Mouse (Mus musculus) heart, embryonic 16.5 days (tissue): ENCODE data around the gene Zc3hc1. TPM values are rescaled to one million over a fixed set of nuclear protein-coding genes. Genes with fewer than 3 reads are reported as not detected.

Experiments
- ATAC-seq: fragments of 200-750 bp; cut with Nextera tagmentation; replicated peaks from 2 replicates; pipeline ENCODE4 v1.8.0; 2017; ENCODE audit warnings: moderate number of reproducible peaks; ENCODE audit not compliant: insufficient read depth, low FRiP score; ENCODE audit errors: extremely low read depth
- H3K27ac ChIP-seq: fragments of 300-500 bp; sonication (generic); 2 replicates; pipeline ENCODE4 v1.5.1; 2014; ENCODE audit warnings: mild to moderate bottlenecking, low read length, control low read depth, moderate library complexity
- H3K27me3 ChIP-seq: fragments of 300-500 bp; sonication (generic); 2 replicates; pipeline ENCODE4 v1.6.1; 2014; ENCODE audit warnings: low read length, mixed read lengths; ENCODE audit not compliant: control insufficient read depth, insufficient read depth
- H3K36me3 ChIP-seq: fragments of 300-500 bp; sonication (generic); 2 replicates; pipeline ENCODE4 v1.6.1; 2014; ENCODE audit not compliant: control insufficient read depth, insufficient read depth
- H3K4me1 ChIP-seq: fragments of 300-500 bp; sonication (generic); 2 replicates; pipeline ENCODE4 v1.6.1; 2014; ENCODE audit warnings: low read length, mixed read lengths; ENCODE audit not compliant: control insufficient read depth, insufficient read depth
- H3K4me2 ChIP-seq: fragments of 300-500 bp; sonication (generic); 2 replicates; pipeline ENCODE4 v1.6.1; 2014; ENCODE audit warnings: low read depth, mild to moderate bottlenecking, control low read depth, low read length
- H3K4me3 ChIP-seq: fragments of 300-500 bp; sonication (generic); 2 replicates; pipeline ENCODE4 v1.5.1; 2014; ENCODE audit warnings: mild to moderate bottlenecking, control low read depth, low read length
- H3K9ac ChIP-seq: fragments of 300-500 bp; sonication (generic); 2 replicates; pipeline ENCODE4 v1.6.1; 2014; ENCODE audit warnings: low read length, control low read depth
- H3K9me3 ChIP-seq: fragments of 300-500 bp; sonication (generic); replicated peaks from 2 replicates; pipeline ENCODE4 v1.6.1; 2016; ENCODE audit warnings: low read length; ENCODE audit not compliant: control insufficient read depth
- WGBS: fragments of 180-500 bp; shearing (Covaris S2); extraction: QIAGEN DNeasy Blood & Tissue Kit; methylation state at CpG from one replicate; pipeline ENCODE4 v1.1.7; 2014; 5-methylcytosine and 5-hydroxymethylcytosine counted together
- polyA plus RNA-seq: library from polyadenylated mRNA; unstranded; fragments of >200 nt; fragmentation: Nextera tagmentation; extraction: Ambion mirVana; gene quantifications from 2 replicates; pipeline ENCODE4 v1.2.1, GENCODE M21; 2015

The Zc3hc1 gene
- 38.7 and 40.5 TPM in 2 replicates for polyA plus RNA-seq

DNA sequence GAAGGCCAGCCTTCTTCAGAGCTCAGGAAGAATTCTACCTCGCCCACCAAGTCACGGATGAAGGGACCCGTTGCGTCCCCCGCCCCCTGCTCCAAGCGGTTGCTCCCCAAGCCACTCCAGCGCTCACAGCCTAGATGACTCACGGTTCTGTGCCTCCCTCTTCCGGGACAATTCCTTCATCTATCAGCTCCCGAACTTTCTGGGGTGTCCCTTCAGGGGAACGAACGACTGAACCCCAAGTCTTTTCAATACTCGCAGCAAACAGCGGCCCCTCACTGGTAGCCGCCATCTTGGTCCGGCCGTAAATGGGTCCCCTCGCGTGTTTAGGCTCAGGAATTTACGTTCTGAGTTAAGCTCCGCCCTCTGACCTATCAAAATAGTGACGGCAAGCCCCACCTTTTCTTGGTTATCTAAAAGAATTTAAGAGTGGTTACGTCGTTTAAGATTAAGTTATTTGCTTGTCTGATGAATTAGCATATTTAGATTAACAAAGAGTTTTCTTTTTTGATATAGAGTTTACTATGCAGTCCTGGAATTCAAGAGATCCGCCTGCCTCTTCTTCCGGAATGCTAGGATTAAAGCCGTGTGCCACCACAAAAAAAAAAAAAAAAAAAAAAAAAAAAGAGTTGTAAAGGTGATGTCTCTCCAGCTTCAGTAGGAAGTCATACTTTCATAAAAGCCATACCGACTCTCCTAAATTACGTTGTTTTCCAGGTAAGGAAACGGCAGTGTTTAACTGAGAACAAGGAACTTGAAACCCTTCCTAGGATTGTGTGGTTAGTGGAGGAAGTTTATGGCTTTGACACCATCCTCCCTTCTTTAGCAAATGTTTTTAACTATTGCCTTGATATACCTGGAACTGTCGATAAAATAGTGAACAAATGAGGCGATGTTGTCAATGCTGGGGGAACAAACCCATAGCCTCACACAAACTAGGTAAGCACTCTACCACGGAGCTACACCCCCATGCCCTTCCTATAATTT is at the start of gene Zc3hc1:
Zc3hc1 (minus strand) TSS at position 315 of the 984 bp plus-strand sequence.
- Histone ChIP-seq H3K9me3 (no peaks in the 10 kb centered on the region), H3K4me3 (peak within 1 kb of the TSS; percentile 93), H3K27ac (peak within 1 kb of the TSS; percentile 55), H3K4me2 (peak within 1 kb of the TSS; percentile 65), H3K27me3 (no peaks in the 10 kb centered on the region), H3K36me3 (peaks cover 7% of the 10 kb centered on the region), H3K9ac (peak within 1 kb of the TSS; percentile 92), H3K4me1 (no peaks in the 10 kb centered on the region)
- ATAC-seq = peak; percentile 85
- 16% methylated on average over 33 of the region's 33 CpGs for WGBS

DNA sequence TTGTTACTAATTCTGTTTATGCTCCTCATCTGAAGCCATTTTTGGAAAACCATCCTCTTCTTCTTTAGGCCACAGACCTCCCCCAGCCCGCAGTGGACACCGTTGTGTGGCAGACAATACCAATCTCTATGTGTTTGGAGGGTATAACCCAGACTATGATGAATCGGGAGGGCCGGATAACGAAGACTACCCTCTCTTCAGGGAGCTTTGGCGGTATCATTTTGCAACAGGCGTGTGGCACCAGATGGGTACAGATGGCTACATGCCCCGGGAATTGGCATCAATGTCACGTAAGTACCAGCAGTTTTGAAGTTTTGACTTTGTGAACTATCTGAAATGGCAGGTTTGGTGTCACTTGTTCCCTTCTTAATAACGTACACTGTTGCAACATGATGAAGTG is 48.7 kb upstream of the Zc3hc1 start:
- WGBS = 97% methylated on average over 10 of the region's 10 CpGs
- Histone ChIP-seq H3K9me3 (no peaks in the 10 kb centered on the region), H3K27me3 (no peaks in the 10 kb centered on the region), H3K36me3 (peaks cover 32% of the 10 kb centered on the region), H3K4me1 (no peaks in the 10 kb centered on the region), H3K4me3 (no peak overlapping the region), H3K27ac (no peak overlapping the region), H3K9ac (no peak overlapping the region), H3K4me2 (no peak overlapping the region)
- no peak for ATAC-seq

DNA sequence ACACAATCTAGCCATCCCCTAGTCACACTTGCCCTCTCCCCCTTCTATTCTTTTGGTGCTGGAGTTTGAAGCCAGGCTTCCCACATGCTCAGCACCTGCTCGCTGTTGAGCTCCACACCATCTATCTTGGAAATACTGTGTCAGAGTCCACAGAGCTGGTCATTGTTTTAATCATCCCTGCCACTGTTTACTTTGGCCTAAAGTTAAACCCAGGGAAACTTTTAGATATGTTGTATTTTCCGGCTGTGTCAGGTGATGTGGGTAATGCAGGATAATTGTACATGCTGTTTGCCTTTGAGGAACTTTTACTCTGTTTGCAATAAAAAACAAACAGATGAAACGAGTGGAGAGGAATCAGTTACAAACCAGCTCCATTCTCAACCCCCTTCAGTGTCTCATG is 46.2 kb upstream of the Zc3hc1 start:
- no peak for ATAC-seq
- Histone ChIP-seq H3K4me2 (no peak overlapping the region), H3K9me3 (no peaks in the 10 kb centered on the region), H3K36me3 (peaks cover 22% of the 10 kb centered on the region), H3K4me3 (no peak overlapping the region), H3K9ac (no peak overlapping the region), H3K4me1 (peaks cover 8% of the 10 kb centered on the region; the same call in 1 of the 2 replicates), H3K27ac (no peak overlapping the region), H3K27me3 (no peaks in the 10 kb centered on the region)
- 60% methylated on average over 3 of the region's 3 CpGs for WGBS

GRCm38 (mm10) chr6:30436476-30436875 is 45.6 kb upstream of the Zc3hc1 start:
- Histone ChIP-seq H3K4me3 (no peak overlapping the region), H3K27ac (no peak overlapping the region), H3K4me1 (peaks cover 8% of the 10 kb centered on the region; the same call in 1 of the 2 replicates), H3K4me2 (no peak overlapping the region), H3K9me3 (no peaks in the 10 kb centered on the region), H3K27me3 (no peaks in the 10 kb centered on the region), H3K36me3 (peaks cover 16% of the 10 kb centered on the region), H3K9ac (no peak overlapping the region)
- whole genome bisulfite sequencing = 91% methylated on average over 3 of the region's 3 CpGs
- no peak for ATAC-seq

DNA sequence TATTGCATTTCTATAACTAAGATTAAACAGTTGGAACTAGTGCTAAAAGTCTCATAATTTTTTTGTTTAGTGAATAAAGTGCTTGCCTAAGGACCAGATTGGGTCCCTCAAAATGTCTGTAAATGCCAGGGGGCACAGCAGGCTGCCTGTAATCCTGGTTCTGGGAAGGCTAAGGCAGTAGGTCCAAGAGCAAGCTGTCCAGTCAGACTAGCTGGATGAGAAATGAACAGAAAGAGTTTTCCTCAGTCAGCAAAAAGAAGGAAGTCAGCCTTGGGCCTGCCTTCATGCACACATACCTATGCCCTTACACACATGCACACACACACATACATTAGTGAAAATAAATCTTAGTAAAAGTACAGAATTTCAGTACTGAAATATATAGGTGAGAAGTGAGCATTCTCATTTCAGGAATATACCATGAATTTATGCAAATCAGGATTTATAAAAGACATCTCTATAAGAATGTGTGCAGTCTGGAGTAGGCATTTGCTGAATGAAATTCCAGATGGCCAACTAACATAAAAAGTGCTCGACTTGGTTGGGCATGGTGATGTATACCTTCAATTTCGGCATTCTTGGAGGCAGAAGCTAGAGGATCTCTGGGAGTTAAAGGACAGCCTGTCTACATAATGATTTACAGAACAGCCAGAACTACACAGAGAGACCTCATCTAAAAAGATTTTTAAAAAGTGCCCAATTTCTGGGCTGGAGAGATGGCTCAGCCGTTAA is 41.8 kb upstream of the Zc3hc1 start:
- WGBS = 38% methylated on average over 3 of the region's 3 CpGs
- Histone ChIP-seq H3K9me3 (no peaks in the 10 kb centered on the region), H3K27ac (peak overlapping the region; percentile 48), H3K4me2 (no peak overlapping the region), H3K4me3 (no peak overlapping the region), H3K27me3 (no peaks in the 10 kb centered on the region), H3K9ac (no peak overlapping the region), H3K4me1 (peaks cover 10% of the 10 kb centered on the region; the same call in 1 of the 2 replicates), H3K36me3 (0 out of 2 replicates have a peak, but pooled peaks cover 3% of the 10 kb centered on the region)
- no peak for ATAC-seq

GRCm38 (mm10) chr6:30416801-30417200 is 26.0 kb upstream of the Zc3hc1 start:
- no peak overlapping the region for H3K4me3 ChIP-seq
- WGBS = 83% methylated on average over 7 of the region's 7 CpGs
- H3K4me1 ChIP-seq = no peaks in the 10 kb centered on the region
- no peak overlapping the region for H3K27ac ChIP-seq
- H3K9ac ChIP-seq = no peak overlapping the region
- H3K27me3 ChIP-seq = no peaks in the 10 kb centered on the region
- no peak for ATAC-seq
- H3K9me3 ChIP-seq = no peaks in the 10 kb centered on the region
- no peak overlapping the region for H3K4me2 ChIP-seq
- peaks cover 7% of the 10 kb centered on the region for H3K36me3 ChIP-seq

DNA sequence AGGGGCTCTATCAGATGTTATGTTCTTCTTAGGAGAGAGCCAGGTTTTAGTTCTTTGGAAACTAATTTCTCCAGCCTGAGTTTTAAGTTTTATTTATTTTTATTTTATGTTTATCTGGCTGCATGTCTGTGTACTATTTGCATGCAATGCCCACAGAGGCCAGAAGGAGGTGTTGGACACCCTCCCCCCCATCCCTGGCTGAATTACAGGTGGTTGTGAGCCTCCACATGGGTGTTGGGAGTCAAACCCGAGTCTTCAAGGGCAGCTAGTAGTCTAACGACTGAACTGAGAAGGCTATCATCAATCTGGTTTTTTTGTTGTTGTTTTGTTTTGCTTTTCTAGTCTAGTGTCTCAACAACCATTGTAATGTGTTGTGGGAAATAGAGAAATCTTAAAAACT is 25.3 kb upstream of the Zc3hc1 start:
- no peak overlapping the region for H3K9ac ChIP-seq
- H3K4me1 ChIP-seq = no peaks in the 10 kb centered on the region
- no peaks in the 10 kb centered on the region for H3K9me3 ChIP-seq
- H3K4me2 ChIP-seq = no peak overlapping the region
- H3K4me3 ChIP-seq = no peak overlapping the region
- H3K36me3 ChIP-seq = peaks cover 3% of the 10 kb centered on the region
- 85% methylated on average over 2 of the region's 2 CpGs for WGBS
- no peak overlapping the region for H3K27ac ChIP-seq
- no peaks in the 10 kb centered on the region for H3K27me3 ChIP-seq
- no peak for ATAC-seq

DNA sequence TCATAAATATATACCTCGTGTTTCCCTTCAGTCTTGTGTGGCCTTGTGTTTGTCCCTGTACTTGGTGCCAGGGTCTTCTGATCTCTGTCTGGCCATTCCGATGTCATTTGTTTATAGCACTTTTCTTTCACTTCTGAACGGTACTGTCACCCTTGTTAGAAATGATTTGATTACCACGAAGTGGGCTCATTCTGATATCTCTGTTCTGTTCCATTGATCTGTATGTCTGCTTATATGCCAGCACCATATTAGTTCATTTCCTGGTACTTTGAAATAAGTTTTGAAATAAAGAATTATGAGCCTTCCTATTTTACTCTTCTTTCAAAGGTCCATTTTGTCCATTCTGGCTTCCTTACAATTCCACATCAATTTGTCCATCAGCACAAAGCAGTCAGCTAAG is 20.5 kb upstream of the Zc3hc1 start:
- ATAC-seq = no peak
- WGBS = 72% methylated on average over 4 of the region's 4 CpGs

More for the DNA sequence above, 20.5 kb upstream of the Zc3hc1 start:
- no peak overlapping the region for H3K4me2 ChIP-seq
- no peaks in the 10 kb centered on the region for H3K27me3 ChIP-seq
- H3K27ac ChIP-seq = no peak overlapping the region
- H3K9ac ChIP-seq = no peak overlapping the region
- H3K9me3 ChIP-seq = no peaks in the 10 kb centered on the region
- no peak overlapping the region for H3K4me3 ChIP-seq
- H3K36me3 ChIP-seq = 0 out of 2 replicates have a peak, but pooled peaks cover 4% of the 10 kb centered on the region
- no peaks in the 10 kb centered on the region for H3K4me1 ChIP-seq
